Mouse (Mus musculus) liver, embryonic 14.5 days (tissue): ENCODE data around the gene Ppp1r14b. TPM values are rescaled to one million over a fixed set of nuclear protein-coding genes. Genes with fewer than 3 reads are reported as not detected.
"Not testable (repeated sequence)": the region's sequence is repeated elsewhere in the genome, so short reads cannot be mapped to it uniquely, and the experiment has no call there.

ENCODE experiments used
- ATAC-seq: fragments of 200-750 bp; cut with Nextera tagmentation; 2 replicates; pipeline ENCODE4 v1.8.0; 2017; ENCODE audit warnings: moderate number of reproducible peaks, mild to moderate bottlenecking, moderate library complexity; ENCODE audit not compliant: insufficient read depth
- DNase-seq, 3 experiments: peaks; one replicate each; pipeline ENCODE4 v3.0.0-alpha.2; 2012 to 2013; ENCODE audit warnings: low read depth in 3 of 3, low spot score in 3 of 3
- H3K27ac ChIP-seq: fragments of 300-500 bp; sonication (generic); 2 replicates; pipeline ENCODE4 v1.5.1; 2014; ENCODE audit warnings: moderate library complexity, mild to moderate bottlenecking, control low read depth, inconsistent platforms
- H3K27me3 ChIP-seq: fragments of 300-500 bp; sonication (generic); 2 replicates; pipeline ENCODE4 v1.6.1; 2014; ENCODE audit warnings: mild to moderate bottlenecking, low read length, moderate library complexity; ENCODE audit not compliant: control insufficient read depth, insufficient read depth
- H3K36me3 ChIP-seq: fragments of 300-500 bp; sonication (generic); replicated peaks from 2 replicates; pipeline ENCODE4 v1.6.1; 2014; ENCODE audit warnings: low read depth; ENCODE audit not compliant: control insufficient read depth, insufficient read depth
- H3K4me1 ChIP-seq, 2 experiments: fragments of 200-500 bp in 1 of 2; fragments of 300-500 bp in 1 of 2; sonication (generic) in 1 of 2; replicated peaks; 2 replicates each; pipeline ENCODE4 v1.6.1; 2012 to 2014; ENCODE audit warnings: antibody characterized with exemption in 1 of 2, inconsistent platforms in 1 of 2, low read length in 1 of 2; ENCODE audit not compliant: control insufficient read depth in 2 of 2, insufficient read depth in 2 of 2
- H3K4me2 ChIP-seq: fragments of 300-500 bp; sonication (generic); 2 replicates; pipeline ENCODE4 v1.6.1; 2014; ENCODE audit warnings: low read depth, mild to moderate bottlenecking, control low read depth, moderate library complexity
- H3K4me3 ChIP-seq, 2 experiments: fragments of 200-500 bp in 1 of 2; fragments of 300-500 bp in 1 of 2; sonication (generic) in 1 of 2; 2 replicates each; pipeline ENCODE4 v1.5.1; 2012 to 2014; ENCODE audit warnings: low read depth in 2 of 2, low read length in 2 of 2, mild to moderate bottlenecking in 2 of 2, control low read depth in 1 of 2, inconsistent platforms in 1 of 2, moderate library complexity in 1 of 2; ENCODE audit not compliant: insufficient read depth in 1 of 2
- H3K9ac ChIP-seq: fragments of 300-500 bp; sonication (generic); replicated peaks from 2 replicates; pipeline ENCODE4 v1.6.1; 2014; ENCODE audit warnings: mild to moderate bottlenecking, control low read depth, moderate library complexity
- H3K9me3 ChIP-seq: fragments of 300-500 bp; sonication (generic); 2 replicates; pipeline ENCODE4 v1.6.1; 2016; ENCODE audit warnings: low read length, mixed read lengths; ENCODE audit not compliant: control insufficient read depth
- CTCF ChIP-seq: IDR thresholded peaks from 2 replicates; pipeline ENCODE4 v1.5.1; 2016; ENCODE audit warnings: antibody characterized with exemption, low read depth, control low read depth
- EP300 ChIP-seq: IDR thresholded peaks from 2 replicates; pipeline ENCODE4 v1.6.1; 2016; ENCODE audit warnings: antibody characterized with exemption, low read depth
- WGBS: fragments of 180-500 bp; shearing (Covaris S2); extraction: QIAGEN DNeasy Blood & Tissue Kit; methylation state at CpG from one replicate; pipeline ENCODE4 v1.1.7; 2014; ENCODE audit not compliant: insufficient replicate concordance; 5-methylcytosine and 5-hydroxymethylcytosine counted together
- polyA plus RNA-seq, 2 experiments: library from polyadenylated mRNA; depleted of rRNA in 1 of 2; stranded (reverse) in 1 of 2; unstranded in 1 of 2; fragments of >200 nt; fragmentation: Nextera tagmentation in 1 of 2; extraction: Ambion mirVana in 1 of 2; gene quantifications; 2 replicates each; pipeline versions ENCODE4 v1.2.1 to v1.2.3; 2012 to 2014

Ppp1r14b gene
- polyA plus RNA-seq, 2 experiments = 69.6 to 74.0 TPM

DNA sequence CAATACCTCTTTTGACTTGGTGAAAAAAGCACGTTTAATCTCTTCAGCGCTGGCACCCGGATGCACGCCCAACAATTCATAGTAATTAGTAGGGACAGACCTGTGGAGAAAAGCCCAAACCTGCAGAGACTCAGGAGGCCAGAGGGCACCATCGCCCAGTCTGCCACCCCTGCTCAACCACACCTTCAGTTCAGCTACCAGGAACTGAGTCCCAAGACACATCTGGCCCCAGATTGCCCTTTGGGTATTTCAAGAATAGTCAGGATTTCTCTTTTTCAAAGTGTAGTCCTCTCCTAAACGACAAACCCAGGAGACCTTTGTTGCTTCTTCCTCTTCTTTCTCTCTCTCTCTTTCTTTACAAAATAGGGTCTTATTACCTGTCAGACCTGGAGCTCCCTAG lies 15.9 kb downstream of the Ppp1r14b start:
- Histone ChIP-seq H3K27me3 (no peaks in the 10 kb centered on the region), H3K9ac (no peak overlapping the region), H3K9me3 (no peaks in the 10 kb centered on the region), H3K36me3 (no peaks in the 10 kb centered on the region), H3K27ac (no peak overlapping the region), H3K4me3 (no peak overlapping the region), H3K4me1 (peaks cover 27 to 30% of the 10 kb centered on the region in 2 experiments), H3K4me2 (no peak overlapping the region)
- no peak for ATAC-seq
- 79% methylated on average over 6 of the region's 6 CpGs for WGBS
- TF ChIP-seq CTCF (no peak), EP300 (no peak)
- no peak for DNase-seq

DNA sequence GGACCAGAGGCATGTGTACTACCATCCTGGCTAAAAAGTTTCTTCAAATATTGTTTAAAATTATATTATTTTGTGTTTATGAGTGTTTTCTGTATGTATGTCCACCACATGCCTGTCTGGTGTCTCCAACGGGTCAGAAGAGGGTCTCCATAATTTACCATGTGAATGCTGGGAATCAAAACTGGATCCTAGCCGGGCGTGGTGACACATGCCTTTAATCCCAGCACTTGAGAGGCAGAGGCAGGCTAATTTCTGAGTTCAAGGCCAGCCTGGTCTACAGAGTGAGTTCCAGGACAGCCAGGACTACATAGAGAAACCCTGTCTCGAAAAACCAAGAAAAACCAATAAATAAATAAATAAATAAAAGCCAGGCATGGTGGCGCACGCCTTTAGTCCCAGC lies 16.4 kb downstream of the Ppp1r14b start:
- H3K36me3 ChIP-seq, H3K9ac ChIP-seq, ATAC-seq, DNase-seq, H3K27ac ChIP-seq, H3K9me3 ChIP-seq, H3K4me3 ChIP-seq, H3K27me3 ChIP-seq: not testable (repeated sequence)
- WGBS = 75% methylated on average over 6 of the region's 6 CpGs
- Histone ChIP-seq H3K4me1 (peaks cover 23 to 29% of the 10 kb centered on the region in 2 experiments), H3K4me2 (peak overlapping the region; percentile 99; the same call in 1 of the 2 replicates)

- WGBS = 2% methylated on average over 37 of the region's 37 CpGs
- peak; percentile 96 to 98 (median 97) for DNase-seq
- H3K9me3 ChIP-seq = no peaks in the 10 kb centered on the region
These were observed 17.5 kb downstream of the Ppp1r14b start, which contains the start of gene Dnajc4 for GRCm38 (mm10) chr19:6992011-6992858. Gene Dnajc4 (minus strand): TSS chr19:6992572.

DNA sequence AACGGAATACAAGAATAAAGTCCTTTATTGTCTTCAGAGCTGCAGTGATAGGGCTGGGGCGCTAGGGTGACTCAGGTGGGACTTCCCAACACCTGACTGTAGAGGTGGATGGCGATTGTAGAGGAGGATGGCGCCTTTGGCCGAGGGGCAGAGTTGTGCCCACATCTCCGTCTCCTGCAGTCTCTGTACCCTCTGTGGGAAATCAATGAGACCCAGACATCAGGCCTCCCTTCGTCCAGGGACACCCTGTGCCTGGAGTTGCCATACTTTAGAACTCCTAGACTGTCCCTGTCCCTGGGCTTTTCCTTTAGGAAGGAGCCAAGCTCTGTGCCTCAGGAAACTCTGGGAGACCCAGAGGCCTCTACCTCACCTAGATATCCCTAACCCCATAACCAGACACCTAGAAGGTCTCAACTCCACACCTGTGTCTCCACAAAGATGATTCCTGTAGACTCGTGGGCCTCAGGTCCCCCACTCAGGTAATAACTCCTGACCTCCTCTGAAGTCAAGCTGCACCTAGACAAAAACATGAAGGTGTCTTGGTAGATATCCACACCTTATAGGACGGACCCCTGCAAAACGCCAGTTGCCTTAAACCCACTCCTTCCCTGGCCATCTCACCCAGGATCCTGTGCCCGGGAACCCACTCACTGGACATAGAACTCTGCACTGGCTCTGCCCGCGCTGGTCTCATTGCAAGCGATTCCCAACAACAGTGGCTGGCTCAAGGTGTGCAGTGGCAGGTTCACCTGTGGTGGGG lies 18.4 kb downstream of the Ppp1r14b start:
- no peak for TF ChIP-seq CTCF
- TF ChIP-seq EP300 = no peak
- peak overlapping the region; percentile 99 for H3K4me2 ChIP-seq
- no peak for DNase-seq
- H3K9ac ChIP-seq = peak overlapping the region; percentile 78
- peak overlapping the region; percentile 65 to 82 for H3K4me3 ChIP-seq
- WGBS = 64% methylated on average over 14 of the region's 14 CpGs
- ATAC-seq = no peak; the same call in 1 of the 2 replicates
- no peaks in the 10 kb centered on the region for H3K9me3 ChIP-seq
- H3K4me1 ChIP-seq = peaks cover 18 to 22% of the 10 kb centered on the region in 2 experiments
- H3K27me3 ChIP-seq = no peaks in the 10 kb centered on the region
- H3K27ac ChIP-seq = peak overlapping the region; percentile 63
- H3K36me3 ChIP-seq = peaks cover 3% of the 10 kb centered on the region; the same call in 1 of the 2 replicates

More at GRCm38 (mm10) chr19:6992011-6992858, 17.5 kb downstream of the Ppp1r14b start, which contains the start of gene Dnajc4:
- Histone ChIP-seq H3K4me3 (peak within 1 kb of the TSS; percentile 80 to 82), H3K9ac (peak within 1 kb of the TSS; percentile 78), H3K27me3 (no peaks in the 10 kb centered on the region), H3K27ac (peak within 1 kb of the TSS; percentile 63), H3K4me2 (peak within 1 kb of the TSS; percentile 99), H3K4me1 (peaks cover 20 to 24% of the 10 kb centered on the region in 2 experiments), H3K36me3 (no peaks in the 10 kb centered on the region)
- ATAC-seq = peak; percentile 93
- TF ChIP-seq EP300 = no peak
- 0 out of 2 replicates have a peak, but pooled peaks have one; percentile 28 for TF ChIP-seq CTCF

- DNase-seq = no peak
- H3K4me1 ChIP-seq = peaks cover 18 to 22% of the 10 kb centered on the region in 2 experiments
- TF ChIP-seq CTCF (no peak), EP300 (no peak)
- H3K4me3 ChIP-seq = no peak overlapping the region
- peaks cover 11% of the 10 kb centered on the region for H3K36me3 ChIP-seq
- H3K9ac ChIP-seq = no peak overlapping the region
- WGBS = 76% methylated on average over 8 of the region's 8 CpGs
- no peaks in the 10 kb centered on the region for H3K27me3 ChIP-seq
- no peak overlapping the region for H3K27ac ChIP-seq
- no peak for ATAC-seq
- H3K9me3 ChIP-seq = no peaks in the 10 kb centered on the region
- H3K4me2 ChIP-seq = no peak overlapping the region
These were observed 19.2 kb downstream of the Ppp1r14b start for GRCm38 (mm10) chr19:6994002-6994401.
